ENCODE assay signal across 9 mouse cellular contexts in genomic region chr8:122473911-122474421, GRCm38 (mm10). TPM values are rescaled to one million over a fixed set of nuclear protein-coding genes. Genes with fewer than 3 reads are reported as not detected.
DNase-seq lines count a peak whose midpoint lies in the region; ATAC-seq and TF ChIP-seq lines count a peak whose summit lies in the region.
"Had no signal": no experiment of that assay in that cellular context is flagged by ENCODE, and none has a peak within 500 bp of the region (broad histone marks: within the 10 kb centered on the region; RNA-seq: fewer than 3 reads in every experiment).

No protein-coding gene starts in this region.

- no peak for TF ChIP-seq CTCF in left cerebral cortex, adult 2 months (IDR thresholded peaks at IDR 0.05)

- peak overlapping the region; percentile 96; the same call in 1 of the 2 replicates for H3K9ac ChIP-seq in liver, embryonic 13.5 days
- H3K9ac ChIP-seq in forebrain, embryonic 14.5 days (ENCODE audit: low read length): no peak overlapping the region

- peak overlapping the region; percentile 15; the same call in 1 of the 2 replicates for H3K27ac ChIP-seq in left cerebral cortex, adult 2 months
- peak overlapping the region; percentile 57 for H3K27ac ChIP-seq in liver, embryonic 13.5 days
- no peak overlapping the region for H3K27ac ChIP-seq in forebrain, embryonic 10.5 days
- no peak overlapping the region for H3K27ac ChIP-seq in forebrain, embryonic 14.5 days (ENCODE audit: low read depth, low read length)
- H3K27ac ChIP-seq: kidney, postnatal 0 days had no signal

- peak overlapping the region; percentile 91; the same call in 1 of the 2 replicates for H3K4me3 ChIP-seq in left cerebral cortex, adult 2 months
- peak overlapping the region; percentile 99 for H3K4me3 ChIP-seq in liver, embryonic 13.5 days (replicated peaks)
- no peak overlapping the region for H3K4me3 ChIP-seq in forebrain, embryonic 10.5 days
- H3K4me3 ChIP-seq in forebrain, embryonic 14.5 days (ENCODE audit: low read depth, low read length): no peak overlapping the region

- 46% methylated on average over 8 of the region's 8 CpGs for WGBS in liver, embryonic 13.5 days (ENCODE audit: insufficient replicate concordance)
- 90% methylated on average over 8 of the region's 8 CpGs for WGBS in forebrain, embryonic 10.5 days
- 90% methylated on average over 8 of the region's 8 CpGs for WGBS in forebrain, embryonic 14.5 days

- intact Hi-C loops in left cerebral cortex, adult 2 months (cut with DNase I): loop anchor here (10.0 kb wide), 1 partner anchor 189 kb away; the partner anchor contains the start of gene Zfpm1

- DNase-seq in left cerebral cortex, adult 2 months (ENCODE audit: extremely low spot score in 1 of 2, low spot score in 2 of 2): no peak
- no peak for DNase-seq in left cerebral cortex, adult 8-10 months (ENCODE audit: low spot score in 2 of 2)
- no peak for DNase-seq in liver, embryonic 13.5 days
- DNase-seq in telencephalon, adult 2 months (ENCODE audit: low read depth, low spot score): peak; percentile 55
- DNase-seq in forebrain, embryonic 10.5 days (ENCODE audit: extremely low spot score, low spot score): no peak
- no peak for DNase-seq in forebrain, embryonic 14.5 days (ENCODE audit: low spot score)
- DNase-seq in neural tube, embryonic 10.5 days (ENCODE audit: extremely low spot score, low spot score): no peak

- peak overlapping the region; percentile 92 for H3K4me2 ChIP-seq in liver, embryonic 13.5 days
- H3K4me2 ChIP-seq in forebrain, embryonic 14.5 days (ENCODE audit: low read length): no peak overlapping the region

- H3K36me3 ChIP-seq in liver, embryonic 13.5 days: peaks cover 37% of the 10 kb centered on the region
- peaks cover 60% of the 10 kb centered on the region for H3K36me3 ChIP-seq in forebrain, embryonic 10.5 days (replicated peaks)
- H3K36me3 ChIP-seq in forebrain, embryonic 14.5 days (ENCODE audit: control insufficient read depth, insufficient read depth, low read length): peaks cover 32% of the 10 kb centered on the region

- ATAC-seq in activated CD4-positive, CD25-positive, alpha-beta regulatory T cell, adult 4 months: peak; percentile 49
- no peak for ATAC-seq in liver, embryonic 13.5 days (ENCODE audit: low read depth)
- no peak for ATAC-seq in forebrain, embryonic 14.5 days

- peaks cover 48% of the 10 kb centered on the region for H3K4me1 ChIP-seq in liver, embryonic 13.5 days (replicated peaks)
- peaks cover 31% of the 10 kb centered on the region for H3K4me1 ChIP-seq in forebrain, embryonic 10.5 days
- peaks cover 9% of the 10 kb centered on the region; the same call in 1 of the 2 replicates for H3K4me1 ChIP-seq in forebrain, embryonic 14.5 days (ENCODE audit: control insufficient read depth, insufficient read depth, low read length)

- H3K9me3 ChIP-seq in liver, embryonic 13.5 days (replicated peaks): no peaks in the 10 kb centered on the region
- no peaks in the 10 kb centered on the region for H3K9me3 ChIP-seq in forebrain, embryonic 10.5 days
- no peaks in the 10 kb centered on the region for H3K9me3 ChIP-seq in forebrain, embryonic 14.5 days (replicated peaks; ENCODE audit: control insufficient read depth, low read length)

- H3K27me3 ChIP-seq in liver, embryonic 13.5 days: no peaks in the 10 kb centered on the region
- no peaks in the 10 kb centered on the region for H3K27me3 ChIP-seq in forebrain, embryonic 10.5 days (ENCODE audit: poor library complexity, severe bottlenecking)
- H3K27me3 ChIP-seq in forebrain, embryonic 14.5 days (replicated peaks; ENCODE audit: control insufficient read depth, insufficient read depth, low read length): no peaks in the 10 kb centered on the region

RNA-seq across cellular contexts. Expression of gene Rnf166, which starts 1.9 kb away (rescaled TPM):
- total RNA-seq in left cerebral cortex, adult 2 months (2021): 10 to 100 TPM; 37.6 to 37.9 TPM
- 10 to 100 TPM; 33.2 to 39.7 (median 37.7) TPM for total RNA-seq in left cerebral cortex, adult 8-10 months (2022)
- polyA plus RNA-seq in activated CD4-positive, CD25-positive, alpha-beta regulatory T cell, adult 4 months (2017; shearing (Covaris generic)): 10 to 100 TPM; 35.0 to 36.0 TPM
- polyA plus RNA-seq in liver, embryonic 13.5 days (2015; fragmentation: Nextera tagmentation; extraction: Ambion mirVana): 12.2 and 13.7 TPM in 2 replicates
- 31.0 and 33.0 TPM in 2 replicates for polyA plus RNA-seq in forebrain, embryonic 10.5 days (2016; fragmentation: Nextera tagmentation; extraction: Ambion mirVana)
- polyA plus RNA-seq in forebrain, embryonic 14.5 days (2014; fragmentation: Nextera tagmentation; extraction: Ambion mirVana): 28.8 and 32.2 TPM in 2 replicates

RNA-seq across cellular contexts. Expression of gene Ctu2, which starts 2.0 kb away (rescaled TPM):
- total RNA-seq in left cerebral cortex, adult 2 months (2021): 10 to 100 TPM; 27.0 TPM
- total RNA-seq in left cerebral cortex, adult 8-10 months (2022): 10 to 100 TPM; 21.3 to 27.5 (median 22.6) TPM
- 10 to 100 TPM; 11.0 to 14.6 TPM for polyA plus RNA-seq in activated CD4-positive, CD25-positive, alpha-beta regulatory T cell, adult 4 months (2017; shearing (Covaris generic))
- polyA plus RNA-seq in liver, embryonic 13.5 days (2015; fragmentation: Nextera tagmentation; extraction: Ambion mirVana): 26.7 and 29.3 TPM in 2 replicates
- polyA plus RNA-seq in forebrain, embryonic 10.5 days (2016; fragmentation: Nextera tagmentation; extraction: Ambion mirVana): 84.7 and 89.1 TPM in 2 replicates
- 81.3 and 88.4 TPM in 2 replicates for polyA plus RNA-seq in forebrain, embryonic 14.5 days (2014; fragmentation: Nextera tagmentation; extraction: Ambion mirVana)

RNA-seq across cellular contexts. Expression of gene Snai3, which starts 13.4 kb away (rescaled TPM):
- total RNA-seq in left cerebral cortex, adult 2 months (2021): 1 to 10 TPM; 1.0 to 1.6 TPM
- under 1 TPM; 0.59 to 0.80 (median 0.75) TPM for total RNA-seq in left cerebral cortex, adult 8-10 months (2022)
- 1 to 10 TPM; 3.2 to 5.1 TPM for polyA plus RNA-seq in activated CD4-positive, CD25-positive, alpha-beta regulatory T cell, adult 4 months (2017; shearing (Covaris generic))
- 0.20 and 0.31 TPM in 2 replicates for polyA plus RNA-seq in liver, embryonic 13.5 days (2015; fragmentation: Nextera tagmentation; extraction: Ambion mirVana)
- polyA plus RNA-seq in forebrain, embryonic 10.5 days (2016; fragmentation: Nextera tagmentation; extraction: Ambion mirVana): 0.18 and 0.22 TPM in 2 replicates
- not detected in 2 replicates for polyA plus RNA-seq in forebrain, embryonic 14.5 days (2014; fragmentation: Nextera tagmentation; extraction: Ambion mirVana)

RNA-seq across cellular contexts. Expression of gene Mvd, which starts 30.7 kb away (rescaled TPM):
- 10 to 100 TPM; 20.8 to 25.3 TPM for total RNA-seq in left cerebral cortex, adult 2 months (2021)
- 10 to 100 TPM; 22.5 to 32.0 (median 29.1) TPM for total RNA-seq in left cerebral cortex, adult 8-10 months (2022)
- polyA plus RNA-seq in activated CD4-positive, CD25-positive, alpha-beta regulatory T cell, adult 4 months (2017; shearing (Covaris generic)): 10 to 100 TPM; 14.8 to 15.1 TPM
- 23.7 and 26.0 TPM in 2 replicates for polyA plus RNA-seq in liver, embryonic 13.5 days (2015; fragmentation: Nextera tagmentation; extraction: Ambion mirVana)
- polyA plus RNA-seq in forebrain, embryonic 10.5 days (2016; fragmentation: Nextera tagmentation; extraction: Ambion mirVana): 52.1 and 54.2 TPM in 2 replicates
- 41.8 and 51.9 TPM in 2 replicates for polyA plus RNA-seq in forebrain, embryonic 14.5 days (2014; fragmentation: Nextera tagmentation; extraction: Ambion mirVana)

RNA-seq across cellular contexts. Expression of gene Cyba, which starts 41.2 kb away (rescaled TPM):
- total RNA-seq in left cerebral cortex, adult 2 months (2021): 1 to 10 TPM; 6.6 to 7.1 TPM
- total RNA-seq in left cerebral cortex, adult 8-10 months (2022): 10 to 100 TPM in 3 of 4 experiments, 1 to 10 TPM in 1; 9.7 to 38.7 (median 16.8) TPM
- polyA plus RNA-seq in activated CD4-positive, CD25-positive, alpha-beta regulatory T cell, adult 4 months (2017; shearing (Covaris generic)): 100 to 1,000 TPM; 750 to 796 TPM
- polyA plus RNA-seq in liver, embryonic 13.5 days (2015; fragmentation: Nextera tagmentation; extraction: Ambion mirVana): 133 and 153 TPM in 2 replicates
- 70.0 and 75.7 TPM in 2 replicates for polyA plus RNA-seq in forebrain, embryonic 10.5 days (2016; fragmentation: Nextera tagmentation; extraction: Ambion mirVana)
- polyA plus RNA-seq in forebrain, embryonic 14.5 days (2014; fragmentation: Nextera tagmentation; extraction: Ambion mirVana): 33.5 and 39.3 TPM in 2 replicates

Comparison
In these comparisons a context has a peak if more than half of its experiments do, and no peak if none do; other contexts are left out.
1. H3K27ac ChIP-seq: peak in left cerebral cortex, adult 2 months (single experiment) and liver, embryonic 13.5 days (single experiment); none in forebrain, embryonic 10.5 days (single experiment) and forebrain, embryonic 14.5 days (single experiment).
2. H3K4me3 ChIP-seq: peak in left cerebral cortex, adult 2 months (single experiment) and liver, embryonic 13.5 days (single experiment); none in forebrain, embryonic 10.5 days (single experiment) and forebrain, embryonic 14.5 days (single experiment).